Mouse (Mus musculus) embryonic facial prominence, embryonic 10.5 days (tissue): ENCODE results near the gene Copz1. TPM values are rescaled to one million over a fixed set of nuclear protein-coding genes. Genes with fewer than 3 reads are reported as not detected.

Experiments
- DNase-seq: peaks from one replicate; pipeline ENCODE4 v3.0.0-alpha.2; 2017; ENCODE audit warnings: low spot score
- H3K27ac ChIP-seq: fragments of 300-500 bp; sonication (generic); replicated peaks from 2 replicates; pipeline ENCODE4 v1.5.1; 2016; ENCODE audit warnings: mild to moderate bottlenecking
- H3K27me3 ChIP-seq: fragments of 300-500 bp; sonication (generic); replicated peaks from 2 replicates; pipeline ENCODE4 v1.6.1; 2016; ENCODE audit warnings: low read depth, mild to moderate bottlenecking; ENCODE audit not compliant: poor library complexity, severe bottlenecking
- H3K36me3 ChIP-seq: fragments of 300-500 bp; sonication (generic); replicated peaks from 2 replicates; pipeline ENCODE4 v1.6.1; 2016; ENCODE audit warnings: mild to moderate bottlenecking, moderate library complexity
- H3K4me1 ChIP-seq: fragments of 300-500 bp; sonication (generic); 2 replicates; pipeline ENCODE4 v1.6.1; 2016
- H3K4me3 ChIP-seq: fragments of 300-500 bp; sonication (generic); 2 replicates; pipeline ENCODE4 v1.5.1; 2016; ENCODE audit warnings: mild to moderate bottlenecking, moderate library complexity
- H3K9me3 ChIP-seq: fragments of 300-500 bp; sonication (generic); 2 replicates; pipeline ENCODE4 v1.6.1; 2016; ENCODE audit warnings: mild to moderate bottlenecking
- WGBS: fragments of 180-500 bp; shearing (Covaris S2); methylation state at CpG from one replicate; pipeline ENCODE4 v1.1.7; 2016; 5-methylcytosine and 5-hydroxymethylcytosine counted together
- polyA plus RNA-seq: library from polyadenylated mRNA; unstranded; fragments of >200 nt; fragmentation: Nextera tagmentation; extraction: Ambion mirVana; gene quantifications from 2 replicates; pipeline ENCODE4 v1.2.1, GENCODE M21; 2016

Copz1 gene
- polyA plus RNA-seq, 1 experiment from 2014 or later, result 281 TPM

DNA sequence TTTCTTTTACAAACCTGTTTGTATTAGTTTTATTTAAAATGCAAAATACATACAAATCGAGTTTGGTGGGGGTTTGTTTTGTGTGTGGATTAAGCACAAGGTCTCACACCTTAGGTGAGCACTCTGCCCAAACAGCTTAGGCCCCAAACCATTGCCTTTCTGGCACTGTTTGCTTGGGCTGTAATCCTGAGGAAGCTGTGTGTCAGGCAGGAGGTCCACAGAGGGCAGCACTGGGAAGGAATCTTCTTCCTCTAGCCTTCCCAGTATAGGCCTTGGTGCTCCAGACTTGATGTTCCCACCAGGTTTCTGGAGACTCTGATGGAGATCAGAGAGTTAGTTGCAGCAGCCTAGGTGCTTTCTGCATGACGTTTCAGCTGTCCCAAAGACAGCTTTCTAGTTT, 12.1 kb downstream of the Copz1 start:
- peaks cover 28% of the 10 kb centered on the region for H3K36me3 ChIP-seq
- peaks cover 11% of the 10 kb centered on the region for H3K4me1 ChIP-seq
- H3K27ac ChIP-seq, result peak overlapping the region; percentile 48; the same call in 1 of the 2 replicates
- H3K4me3 ChIP-seq, result no peak overlapping the region
- no peaks in the 10 kb centered on the region for H3K9me3 ChIP-seq
- H3K27me3 ChIP-seq, result no peaks in the 10 kb centered on the region
- no peak for DNase-seq
- WGBS, result 51% methylated on average over 2 of the region's 2 CpGs

GRCm38 (mm10) chr15:103285778-103286417, 13.4 kb downstream of the Copz1 start:
- peaks cover 22% of the 10 kb centered on the region for H3K4me1 ChIP-seq
- peaks cover 40% of the 10 kb centered on the region for H3K36me3 ChIP-seq
- no peak for DNase-seq
- 0 out of 2 replicates have a peak overlapping the region, but pooled peaks have one; percentile 30 for H3K27ac ChIP-seq
- no peaks in the 10 kb centered on the region for H3K27me3 ChIP-seq
- H3K4me3 ChIP-seq, result no peak overlapping the region
- no peaks in the 10 kb centered on the region for H3K9me3 ChIP-seq
- 91% methylated on average over 1 of the region's 1 CpGs for WGBS

DNA sequence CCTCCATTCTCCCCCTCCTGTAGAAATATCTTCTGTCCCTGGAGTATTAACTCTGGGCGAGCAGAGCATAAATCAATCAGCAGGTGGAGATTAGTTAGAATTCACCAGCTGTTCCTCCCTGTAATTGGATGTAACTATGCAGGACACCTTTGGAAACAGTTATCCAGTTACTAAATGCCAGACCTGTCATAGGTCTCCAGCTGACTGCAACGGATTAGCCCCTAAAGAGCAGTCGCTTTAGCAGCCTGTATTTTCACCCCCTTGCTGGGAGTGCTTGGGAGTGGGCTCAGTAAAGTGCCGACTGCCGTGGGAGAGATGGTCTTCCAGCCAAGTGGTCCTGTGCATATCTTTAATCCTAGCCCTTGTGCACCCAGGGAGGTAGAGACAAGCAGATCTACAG, 17.1 kb downstream of the Copz1 start:
- H3K27ac ChIP-seq, result no peak overlapping the region
- 51% methylated on average over 5 of the region's 5 CpGs for WGBS

DNA sequence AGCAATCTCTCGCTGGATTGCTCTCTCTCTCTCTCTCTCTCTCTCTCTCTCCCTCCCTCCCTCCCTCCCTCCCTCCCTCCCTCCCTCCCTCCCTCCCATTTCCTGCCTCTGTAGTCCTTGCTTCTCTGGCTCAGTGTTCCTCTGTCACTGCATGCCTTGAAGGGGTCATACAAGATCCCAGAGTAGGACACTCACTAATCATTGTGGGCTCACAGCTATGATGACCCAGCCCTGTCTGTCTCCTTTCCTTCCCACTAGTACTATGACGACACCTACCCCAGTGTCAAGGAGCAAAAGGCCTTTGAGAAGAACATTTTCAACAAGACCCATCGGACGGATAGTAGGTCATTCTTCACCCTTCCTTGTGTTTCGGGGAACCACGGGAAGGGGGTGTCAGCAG, 17.9 kb downstream of the Copz1 start:
- Histone ChIP-seq H3K27me3 (no peaks in the 10 kb centered on the region), H3K9me3 (no peaks in the 10 kb centered on the region), H3K27ac (peak overlapping the region; percentile 51; the same call in 1 of the 2 replicates), H3K4me1 (peaks cover 26% of the 10 kb centered on the region), H3K36me3 (peaks cover 73% of the 10 kb centered on the region), H3K4me3 (no peak overlapping the region)
- DNase-seq, result no peak
- WGBS, result 75% methylated on average over 6 of the region's 6 CpGs

More for the DNA sequence above, 17.1 kb downstream of the Copz1 start:
- H3K36me3 ChIP-seq, result peaks cover 72% of the 10 kb centered on the region
- H3K4me1 ChIP-seq, result peaks cover 23% of the 10 kb centered on the region
- no peak for DNase-seq
- no peaks in the 10 kb centered on the region for H3K9me3 ChIP-seq
- H3K27me3 ChIP-seq, result no peaks in the 10 kb centered on the region
- no peak overlapping the region for H3K4me3 ChIP-seq

DNA sequence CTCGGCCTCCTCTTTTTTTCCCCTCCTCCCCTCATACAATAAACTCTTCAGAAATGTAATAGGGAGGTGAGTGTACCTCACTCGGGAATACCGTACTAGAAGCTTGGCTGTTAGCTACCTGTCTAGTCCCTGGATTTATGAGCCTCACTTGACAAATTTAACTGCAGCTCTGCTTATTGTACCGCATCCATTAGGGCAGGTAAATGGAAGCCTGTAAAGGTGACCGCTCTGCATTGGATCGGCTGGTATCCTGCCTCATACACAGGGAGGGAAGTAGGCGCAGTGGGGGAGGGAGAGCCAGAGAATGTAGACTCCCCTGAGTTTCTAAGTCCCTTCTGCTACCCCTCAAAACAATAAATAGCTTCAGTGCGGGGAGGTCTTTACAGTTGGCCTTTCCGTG, 18.3 kb downstream of the Copz1 start:
- H3K4me1 ChIP-seq, result peaks cover 30% of the 10 kb centered on the region
- H3K4me3 ChIP-seq, result no peak overlapping the region
- no peak for DNase-seq
- peaks cover 77% of the 10 kb centered on the region for H3K36me3 ChIP-seq
- WGBS, result 94% methylated on average over 9 of the region's 9 CpGs
- H3K9me3 ChIP-seq, result no peaks in the 10 kb centered on the region
- no peak overlapping the region for H3K27ac ChIP-seq
- H3K27me3 ChIP-seq, result no peaks in the 10 kb centered on the region

DNA sequence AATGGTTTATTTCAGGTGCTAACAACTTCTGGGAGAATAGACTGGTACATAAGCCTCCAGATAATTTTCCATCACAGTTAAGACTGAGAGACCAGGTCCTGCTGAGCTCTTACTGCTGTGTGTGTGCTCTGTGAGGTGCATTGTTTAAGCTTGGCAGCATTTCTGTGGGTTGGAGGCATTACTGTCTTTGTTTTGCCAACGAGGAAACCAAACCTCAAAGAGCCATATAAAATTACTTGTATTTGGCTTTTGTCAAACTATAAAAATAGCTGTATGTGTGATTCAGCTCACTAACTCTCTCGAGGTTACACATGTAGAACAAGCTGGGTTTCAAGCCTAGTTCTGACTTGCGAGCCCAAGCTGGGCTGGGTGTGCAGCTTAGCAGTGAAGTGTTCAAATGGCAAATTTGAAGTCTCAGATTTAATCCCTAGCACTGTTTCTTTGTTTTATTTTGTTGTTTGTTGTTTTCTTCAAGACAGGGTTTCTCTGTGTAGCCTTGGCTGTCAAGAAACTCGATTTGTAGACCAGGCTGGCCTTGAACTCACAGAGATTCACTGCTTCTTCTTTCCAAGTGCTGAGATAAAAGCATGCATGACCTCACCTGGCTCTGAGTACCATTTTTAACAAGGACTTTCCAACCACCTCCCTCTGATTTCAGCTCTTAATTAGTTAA, 20.3 kb downstream of the Copz1 start:
- no peak overlapping the region for H3K4me3 ChIP-seq
- H3K9me3 ChIP-seq, result no peaks in the 10 kb centered on the region
- H3K27ac ChIP-seq, result no peak overlapping the region
- DNase-seq, result no peak
- H3K36me3 ChIP-seq, result peaks cover 83% of the 10 kb centered on the region
- 90% methylated on average over 4 of the region's 4 CpGs for WGBS
- H3K4me1 ChIP-seq, result peaks cover 50% of the 10 kb centered on the region
- no peaks in the 10 kb centered on the region for H3K27me3 ChIP-seq

DNA sequence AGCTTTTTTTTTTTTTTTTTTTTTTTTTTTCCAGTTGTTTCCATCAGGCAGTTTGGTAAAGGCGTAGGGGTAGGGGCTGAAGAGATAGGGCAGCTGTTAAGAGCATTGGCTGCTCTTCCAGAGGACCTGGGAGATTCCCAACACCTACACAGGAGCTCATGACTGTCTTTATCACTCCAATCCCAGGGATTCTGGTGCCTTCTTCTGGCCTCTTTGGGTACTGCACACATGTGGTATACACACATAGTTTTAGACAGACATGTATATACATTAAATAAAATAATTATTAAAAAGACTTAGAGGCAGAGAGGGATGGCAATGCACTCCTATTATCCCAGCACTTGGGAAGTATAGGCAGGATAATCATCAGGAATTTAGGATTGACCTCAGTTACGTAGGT, 20.9 kb downstream of the Copz1 start:
- H3K4me3 ChIP-seq, result no peak overlapping the region
- WGBS, result 98% methylated on average over 2 of the region's 2 CpGs
- no peak overlapping the region for H3K27ac ChIP-seq
- H3K4me1 ChIP-seq, result peaks cover 56% of the 10 kb centered on the region
- H3K27me3 ChIP-seq, result no peaks in the 10 kb centered on the region
- peaks cover 85% of the 10 kb centered on the region for H3K36me3 ChIP-seq
- H3K9me3 ChIP-seq, result no peaks in the 10 kb centered on the region
- no peak for DNase-seq

DNA sequence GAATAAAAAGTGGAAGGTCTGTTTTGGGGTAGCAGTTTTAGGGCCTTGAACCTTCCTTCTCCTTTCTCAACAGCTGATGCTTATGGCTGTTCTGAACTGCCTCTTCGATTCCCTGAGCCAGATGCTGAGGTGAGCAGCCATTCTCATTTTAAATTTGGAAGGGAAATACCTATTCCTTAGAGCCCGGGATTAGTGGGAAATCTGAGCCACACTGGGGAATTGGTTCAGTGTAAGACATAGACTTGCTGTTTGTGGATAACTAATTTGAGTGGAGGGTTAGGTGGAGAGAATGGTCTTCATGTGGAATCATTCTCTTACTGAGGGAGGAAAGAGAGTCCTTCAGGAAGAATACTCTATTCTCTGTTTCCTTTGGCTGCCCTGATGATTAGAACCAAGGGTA, 22.1 kb downstream of the Copz1 start:
- H3K4me3 ChIP-seq, result no peak overlapping the region
- H3K9me3 ChIP-seq, result no peaks in the 10 kb centered on the region
- H3K27me3 ChIP-seq, result 0 out of 2 replicates have a peak, but pooled peaks cover 4% of the 10 kb centered on the region
- WGBS, result 45% methylated on average over 2 of the region's 2 CpGs
- peaks cover 63% of the 10 kb centered on the region for H3K4me1 ChIP-seq
- peaks cover 86% of the 10 kb centered on the region for H3K36me3 ChIP-seq
- DNase-seq, result no peak
- H3K27ac ChIP-seq, result 0 out of 2 replicates have a peak overlapping the region, but pooled peaks have one; percentile 24

GRCm38 (mm10) chr15:103295851-103296250, 23.3 kb downstream of the Copz1 start:
- Histone ChIP-seq H3K4me3 (no peak overlapping the region), H3K4me1 (peaks cover 64% of the 10 kb centered on the region), H3K36me3 (peaks cover 74% of the 10 kb centered on the region), H3K9me3 (no peaks in the 10 kb centered on the region), H3K27ac (peak overlapping the region; percentile 96), H3K27me3 (0 out of 2 replicates have a peak, but pooled peaks cover 4% of the 10 kb centered on the region)
- peak; percentile 66 for DNase-seq
- WGBS, result 6% methylated on average over 5 of the region's 5 CpGs

GRCm38 (mm10) chr15:103297313-103297712, 24.8 kb downstream of the Copz1 start:
- H3K4me3 ChIP-seq, result no peak overlapping the region
- 0 out of 2 replicates have a peak, but pooled peaks cover 4% of the 10 kb centered on the region for H3K27me3 ChIP-seq
- no peak for DNase-seq
- peaks cover 78% of the 10 kb centered on the region for H3K4me1 ChIP-seq
- peaks cover 60% of the 10 kb centered on the region for H3K36me3 ChIP-seq
- H3K27ac ChIP-seq, result peak overlapping the region; percentile 96
- WGBS, result 69% methylated on average over 6 of the region's 6 CpGs
- no peaks in the 10 kb centered on the region for H3K9me3 ChIP-seq

DNA sequence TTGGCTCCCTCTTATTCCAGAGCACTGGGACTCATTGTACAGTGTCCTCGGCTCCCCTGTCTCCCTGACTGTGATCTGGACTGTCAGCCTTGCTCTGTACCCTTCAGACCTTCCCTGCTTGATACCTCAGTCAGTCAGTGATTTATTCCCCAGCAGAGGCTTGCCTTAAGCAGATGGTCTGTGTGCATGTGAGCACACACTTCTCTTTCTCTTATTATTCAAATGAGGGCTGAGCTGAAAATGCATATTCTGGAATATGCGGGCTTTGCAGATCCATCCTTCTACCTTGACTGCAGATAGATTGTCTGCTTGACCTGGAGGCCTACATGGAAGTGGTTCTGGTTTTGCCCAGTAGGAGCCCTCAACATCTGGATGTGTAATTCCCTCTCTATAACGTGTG, 25.5 kb downstream of the Copz1 start:
- H3K4me1 ChIP-seq, result peaks cover 86% of the 10 kb centered on the region
- peaks cover 53% of the 10 kb centered on the region for H3K36me3 ChIP-seq
- H3K27me3 ChIP-seq, result 0 out of 2 replicates have a peak, but pooled peaks cover 4% of the 10 kb centered on the region
- no peak overlapping the region for H3K4me3 ChIP-seq
- no peaks in the 10 kb centered on the region for H3K9me3 ChIP-seq
- no peak for DNase-seq
- peak overlapping the region; percentile 96 for H3K27ac ChIP-seq
- 77% methylated on average over 3 of the region's 3 CpGs for WGBS

DNA sequence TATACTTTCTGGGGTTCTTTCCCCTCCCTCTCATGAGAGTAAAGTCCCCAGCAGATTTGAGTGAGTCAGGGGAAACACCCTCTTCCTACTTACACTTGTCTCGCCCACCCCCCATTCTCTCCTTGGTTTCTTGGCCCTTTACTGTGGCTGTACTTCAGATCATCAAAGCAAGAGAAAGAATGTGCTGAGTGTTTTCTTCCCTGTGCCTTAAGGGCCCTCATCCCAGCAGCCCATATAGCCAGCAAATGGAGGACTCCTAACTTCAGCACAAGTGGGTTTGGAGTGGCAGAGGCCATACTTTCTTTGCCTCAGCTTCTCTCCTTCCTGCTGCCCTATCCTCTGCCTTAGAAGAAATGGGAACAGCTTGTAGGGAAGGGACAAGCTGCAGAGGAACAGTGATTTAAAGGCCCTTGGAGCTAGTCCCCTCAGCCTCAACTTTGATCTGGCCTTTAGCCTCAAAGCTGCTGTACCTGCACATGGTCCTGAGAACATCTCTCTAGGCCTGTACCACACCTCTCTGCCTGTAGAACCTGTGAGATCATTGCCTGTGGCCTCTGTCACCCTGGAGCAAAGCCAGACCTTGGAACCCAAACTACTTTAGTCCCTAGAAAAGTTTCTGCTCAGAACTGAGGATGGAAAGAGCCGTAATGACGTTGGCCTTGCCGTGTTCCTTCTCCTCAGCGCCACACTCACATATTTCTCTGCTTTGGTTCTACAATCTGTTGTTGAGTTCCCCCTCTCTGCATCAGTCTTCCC, 26.5 kb downstream of the Copz1 start:
- Histone ChIP-seq H3K9me3 (no peaks in the 10 kb centered on the region), H3K4me1 (peaks cover 96% of the 10 kb centered on the region), H3K4me3 (no peak overlapping the region; the same call in 1 of the 2 replicates), H3K27ac (peak overlapping the region; percentile 96), H3K27me3 (0 out of 2 replicates have a peak, but pooled peaks cover 4% of the 10 kb centered on the region), H3K36me3 (peaks cover 42% of the 10 kb centered on the region)
- DNase-seq, result no peak
- 73% methylated on average over 5 of the region's 5 CpGs for WGBS
